Mouse (Mus musculus) limb, embryonic 14.5 days (tissue): Measurements from ENCODE around the gene Lhpp. TPM values are rescaled to one million over a fixed set of nuclear protein-coding genes. Genes with fewer than 3 reads are reported as not detected.

Source experiments
- ATAC-seq: fragments of 200-750 bp; cut with Nextera tagmentation; 2 replicates; pipeline ENCODE4 v1.8.0; 2017; ENCODE audit warnings: low read depth, moderate number of reproducible peaks, moderate TSS enrichment; ENCODE audit not compliant: low FRiP score
- DNase-seq: peaks from one replicate; pipeline ENCODE4 v3.0.0-alpha.2; 2015; ENCODE audit warnings: low spot score
- H3K27ac ChIP-seq: fragments of 300-500 bp; sonication (generic); replicated peaks from 2 replicates; pipeline ENCODE4 v1.5.1; 2014; ENCODE audit warnings: low read depth, mild to moderate bottlenecking, low read length, moderate library complexity, mixed read lengths
- H3K27me3 ChIP-seq: fragments of 300-500 bp; sonication (generic); 2 replicates; pipeline ENCODE4 v1.6.1; 2014; ENCODE audit warnings: low read length, mixed read lengths; ENCODE audit not compliant: control insufficient read depth, insufficient read depth
- H3K36me3 ChIP-seq: fragments of 300-500 bp; sonication (generic); 2 replicates; pipeline ENCODE4 v1.6.1; 2014; ENCODE audit warnings: mild to moderate bottlenecking, low read length, moderate library complexity, mixed read lengths; ENCODE audit not compliant: control insufficient read depth, insufficient read depth
- H3K4me1 ChIP-seq: fragments of 300-500 bp; sonication (generic); 2 replicates; pipeline ENCODE4 v1.6.1; 2014; ENCODE audit warnings: antibody characterized with exemption, low read length, mixed read lengths; ENCODE audit not compliant: control insufficient read depth, insufficient read depth
- H3K4me2 ChIP-seq: fragments of 300-500 bp; sonication (generic); replicated peaks from 2 replicates; pipeline ENCODE4 v1.6.1; 2014; ENCODE audit warnings: low read depth, mild to moderate bottlenecking, low read length, moderate library complexity; ENCODE audit not compliant: severe bottlenecking
- H3K4me3 ChIP-seq: fragments of 300-500 bp; sonication (generic); replicated peaks from 2 replicates; pipeline ENCODE4 v1.5.1; 2014; ENCODE audit warnings: low read length
- H3K9ac ChIP-seq: fragments of 300-500 bp; sonication (generic); 2 replicates; pipeline ENCODE4 v1.6.1; 2014; ENCODE audit warnings: mild to moderate bottlenecking, low read depth, low read length, moderate library complexity; ENCODE audit not compliant: severe bottlenecking
- H3K9me3 ChIP-seq: fragments of 300-500 bp; sonication (generic); 2 replicates; pipeline ENCODE4 v1.6.1; 2016; ENCODE audit warnings: low read length; ENCODE audit not compliant: control insufficient read depth
- POLR2A ChIP-seq: fragments of 200-500 bp; IDR thresholded peaks from 2 replicates; pipeline ENCODE4 v1.8.0; 2012; ENCODE audit warnings: inconsistent platforms, mild to moderate bottlenecking, moderate library complexity, borderline replicate concordance; ENCODE audit not compliant: insufficient read depth, insufficient read length; ENCODE audit errors: extremely low read depth
- whole genome bisulfite sequencing: fragments of 180-500 bp; shearing (Covaris S2); extraction: QIAGEN DNeasy Blood & Tissue Kit; methylation state at CpG from one replicate; pipeline ENCODE4 v1.1.7; 2014; 5-methylcytosine and 5-hydroxymethylcytosine counted together
- polyA plus RNA-seq, 2 experiments: library from polyadenylated mRNA; depleted of rRNA in 1 of 2; stranded (reverse) in 1 of 2; unstranded in 1 of 2; fragments of >200 nt; fragmentation: Nextera tagmentation in 1 of 2; extraction: Ambion mirVana in 1 of 2; gene quantifications; 2 replicates each; pipeline versions ENCODE4 v1.2.1 to v1.2.3; 2012 to 2014

Lhpp gene
- polyA plus RNA-seq, 2 experiments, result 20.9 to 22.5 TPM

DNA sequence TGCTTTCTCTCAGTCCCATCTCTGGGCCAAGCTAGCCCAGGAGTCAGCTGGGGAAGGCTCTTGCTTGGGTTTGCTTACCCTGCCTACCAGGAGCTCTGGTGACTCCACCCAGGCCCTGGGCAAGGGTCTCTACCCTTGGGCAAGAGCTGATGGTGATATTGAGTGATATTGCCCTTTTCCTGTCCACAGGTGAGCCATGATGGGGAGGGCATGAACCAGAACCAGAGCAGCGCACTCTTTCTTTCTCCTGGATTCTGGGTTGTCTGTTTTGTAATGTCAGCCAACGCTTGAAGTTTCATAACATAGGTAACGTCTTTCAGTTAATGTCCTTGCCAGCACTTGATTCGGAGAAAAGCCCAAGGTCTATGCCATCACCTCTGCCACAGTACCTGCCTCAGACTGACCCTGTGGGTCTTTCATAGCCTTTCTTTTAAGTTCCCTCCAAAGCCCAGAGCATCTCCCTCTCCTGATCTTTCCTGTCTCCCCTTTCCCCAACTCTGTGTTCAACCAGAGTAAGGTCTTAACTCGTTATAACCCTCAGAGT, 6.7 kb downstream of the Lhpp start:
- DNase-seq (no peak), ATAC-seq (no peak)
- H3K9me3 ChIP-seq, result no peaks in the 10 kb centered on the region
- no peak overlapping the region for H3K4me3 ChIP-seq
- no peak overlapping the region for H3K27ac ChIP-seq
- H3K27me3 ChIP-seq, result no peaks in the 10 kb centered on the region
- H3K4me2 ChIP-seq, result no peak overlapping the region
- 78% methylated on average over 5 of the region's 5 CpGs for WGBS
- no peak for TF ChIP-seq POLR2A
- H3K4me1 ChIP-seq, result peaks cover 6% of the 10 kb centered on the region; the same call in 1 of the 2 replicates
- no peak overlapping the region for H3K9ac ChIP-seq
- H3K36me3 ChIP-seq, result no peaks in the 10 kb centered on the region

DNA sequence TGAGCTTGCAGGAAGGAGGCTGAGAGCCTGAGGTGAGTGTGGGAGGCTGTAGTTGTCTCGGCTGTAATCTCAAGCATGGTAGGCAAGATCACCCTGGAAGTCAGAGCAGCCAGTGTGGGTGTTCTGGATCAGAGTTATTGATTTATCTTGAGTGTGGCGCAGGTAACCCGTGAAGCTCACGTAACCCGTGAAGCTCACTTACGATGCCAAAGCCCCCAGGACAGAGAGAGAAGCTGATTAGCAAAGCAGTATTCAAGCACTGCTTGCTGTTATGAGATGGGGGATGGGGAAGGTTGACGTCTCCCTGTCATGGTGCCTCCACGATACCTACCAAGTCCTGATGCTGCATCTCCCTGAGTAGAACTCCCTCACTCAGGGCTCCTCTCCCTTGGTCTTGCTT, 9.1 kb downstream of the Lhpp start:
- H3K9me3 ChIP-seq, result no peaks in the 10 kb centered on the region
- no peak overlapping the region for H3K9ac ChIP-seq
- WGBS, result 90% methylated on average over 8 of the region's 8 CpGs

DNA sequence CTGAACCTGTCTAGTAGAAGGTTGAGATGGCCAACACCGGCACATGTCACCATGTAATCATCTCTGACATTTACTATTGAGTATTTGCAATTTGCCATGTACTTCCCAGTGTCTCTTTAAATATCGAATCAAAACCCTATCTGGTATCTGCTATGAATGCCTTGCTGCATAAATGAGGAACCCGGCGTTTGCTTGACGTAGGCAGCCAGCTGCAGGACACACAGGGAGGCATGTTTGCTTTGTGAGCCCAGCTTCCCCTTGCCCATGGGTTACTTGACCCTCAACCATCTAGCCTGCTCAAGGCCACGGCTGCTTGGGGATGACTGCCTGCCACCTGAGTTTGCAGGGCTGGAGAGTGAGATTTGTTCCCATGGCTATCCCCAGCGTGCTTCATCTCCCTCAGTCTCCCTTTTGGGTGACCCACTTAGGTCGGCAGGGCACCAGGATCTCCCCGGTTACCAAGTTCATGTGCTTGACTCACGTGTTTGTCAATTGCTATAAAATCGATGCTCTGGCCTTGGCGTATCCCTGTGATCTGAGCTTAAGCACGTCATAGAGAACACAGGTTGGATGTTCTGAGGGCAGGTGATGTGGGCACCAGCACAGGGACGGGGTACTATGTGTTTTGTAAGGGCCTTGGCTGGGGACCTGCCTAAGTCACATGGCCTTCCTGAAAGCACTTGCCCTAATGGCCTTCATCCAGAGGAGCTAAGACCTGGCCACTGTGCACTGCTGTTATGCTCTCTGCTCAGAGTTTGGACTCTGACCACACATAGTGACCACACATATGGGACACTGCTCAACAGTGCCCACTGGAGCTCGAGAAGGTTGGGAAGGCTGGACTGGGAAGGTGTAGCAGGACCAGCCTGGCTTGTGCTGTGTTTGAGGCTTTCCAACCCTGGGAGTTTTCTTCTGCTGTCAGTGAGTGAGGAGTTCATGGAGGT, 9.8 kb downstream of the Lhpp start:
- ATAC-seq, result no peak
- 89% methylated on average over 15 of the region's 15 CpGs for WGBS

More for the DNA sequence above, 9.1 kb downstream of the Lhpp start:
- no peak for TF ChIP-seq POLR2A
- Histone ChIP-seq H3K4me1 (no peaks in the 10 kb centered on the region), H3K27me3 (no peaks in the 10 kb centered on the region), H3K4me3 (no peak overlapping the region), H3K36me3 (no peaks in the 10 kb centered on the region), H3K4me2 (no peak overlapping the region), H3K27ac (no peak overlapping the region)
- ATAC-seq, result no peak
- DNase-seq, result no peak

DNA sequence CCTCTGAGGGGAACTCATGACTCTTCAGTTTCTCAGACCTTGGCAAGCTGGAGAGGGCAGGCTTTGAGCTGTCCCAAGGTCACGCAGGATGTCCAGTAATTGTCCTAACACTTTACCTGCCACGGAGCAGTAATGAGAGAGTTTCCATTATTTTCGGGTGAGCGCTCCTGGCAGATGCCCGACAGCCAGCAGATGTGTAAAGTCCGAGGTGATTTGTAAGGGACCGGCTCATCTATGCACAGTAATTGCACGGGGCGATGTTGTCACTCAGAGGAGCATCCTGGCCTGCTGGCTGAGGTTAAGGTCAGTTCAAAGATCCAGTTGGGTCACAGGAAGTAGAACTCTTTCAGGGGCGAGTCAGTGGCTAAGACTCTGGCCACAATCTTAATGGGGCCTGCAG, 13.7 kb downstream of the Lhpp start:
- H3K4me1 ChIP-seq, result no peaks in the 10 kb centered on the region
- H3K4me3 ChIP-seq, result no peak overlapping the region
- H3K27me3 ChIP-seq, result no peaks in the 10 kb centered on the region
- no peak overlapping the region for H3K4me2 ChIP-seq
- TF ChIP-seq POLR2A, result no peak
- H3K9ac ChIP-seq, result no peak overlapping the region
- H3K36me3 ChIP-seq, result no peaks in the 10 kb centered on the region
- no peak for ATAC-seq
- no peak for DNase-seq
- H3K9me3 ChIP-seq, result no peaks in the 10 kb centered on the region
- H3K27ac ChIP-seq, result no peak overlapping the region
- 78% methylated on average over 10 of the region's 10 CpGs for WGBS

More for the DNA sequence above, 9.8 kb downstream of the Lhpp start:
- Histone ChIP-seq H3K27me3 (no peaks in the 10 kb centered on the region), H3K4me1 (no peaks in the 10 kb centered on the region), H3K9me3 (no peaks in the 10 kb centered on the region), H3K4me2 (no peak overlapping the region), H3K4me3 (no peak overlapping the region), H3K36me3 (no peaks in the 10 kb centered on the region), H3K9ac (no peak overlapping the region), H3K27ac (no peak overlapping the region)
- no peak for TF ChIP-seq POLR2A
- DNase-seq, result no peak

DNA sequence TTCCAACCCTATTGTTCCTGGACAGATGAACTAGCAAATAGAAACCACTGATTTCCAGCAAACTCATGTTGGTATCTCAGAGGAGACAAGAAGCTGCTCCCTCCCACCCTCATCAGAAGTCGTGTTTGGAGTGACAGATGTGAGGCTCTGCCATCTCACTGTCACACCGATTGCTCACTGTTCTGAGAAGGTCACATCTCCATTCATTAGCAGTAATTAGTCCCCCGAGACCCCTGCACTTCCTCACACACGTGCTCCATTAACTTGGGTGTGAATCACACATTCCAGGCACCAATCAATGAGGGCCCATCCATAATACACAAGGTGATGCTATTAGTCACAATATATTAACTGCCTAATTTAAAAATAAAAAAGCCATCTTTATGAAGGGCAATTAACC, 15.7 kb downstream of the Lhpp start:
- ATAC-seq (no peak), DNase-seq (no peak)
- no peaks in the 10 kb centered on the region for H3K36me3 ChIP-seq
- no peak overlapping the region for H3K4me2 ChIP-seq
- TF ChIP-seq POLR2A, result no peak
- H3K27ac ChIP-seq, result no peak overlapping the region
- H3K9ac ChIP-seq, result no peak overlapping the region
- 25% methylated on average over 4 of the region's 4 CpGs for WGBS
- H3K4me3 ChIP-seq, result no peak overlapping the region
- no peaks in the 10 kb centered on the region for H3K4me1 ChIP-seq
- no peaks in the 10 kb centered on the region for H3K27me3 ChIP-seq
- H3K9me3 ChIP-seq, result no peaks in the 10 kb centered on the region
